Mouse (Mus musculus) forebrain, embryonic 14.5 days (tissue): ENCODE results near the gene Clk2. TPM values are rescaled to one million over a fixed set of nuclear protein-coding genes. Genes with fewer than 3 reads are reported as not detected.
"Not testable (repeated sequence)": the region's sequence is repeated elsewhere in the genome, so short reads cannot be mapped to it uniquely, and the experiment has no call there.

Experiments
- ATAC-seq: fragments of 200-750 bp; cut with Nextera tagmentation; 2 replicates; pipeline ENCODE4 v1.8.0; 2017; ENCODE audit warnings: mild to moderate bottlenecking, moderate library complexity
- DNase-seq: peaks from one replicate; pipeline ENCODE4 v3.0.0-alpha.2; 2015; ENCODE audit warnings: low spot score
- H3K27ac ChIP-seq: fragments of 300-500 bp; sonication (generic); 2 replicates; pipeline ENCODE4 v1.5.1; 2014; ENCODE audit warnings: low read depth, mild to moderate bottlenecking, control low read depth, low read length, moderate library complexity
- H3K27me3 ChIP-seq: fragments of 300-500 bp; sonication (generic); replicated peaks from 2 replicates; pipeline ENCODE4 v1.6.1; 2014; ENCODE audit warnings: low read length, control low read depth, mixed read lengths; ENCODE audit not compliant: control insufficient read depth, insufficient read depth
- H3K36me3 ChIP-seq: fragments of 300-500 bp; sonication (generic); 2 replicates; pipeline ENCODE4 v1.6.1; 2014; ENCODE audit warnings: low read length, control low read depth; ENCODE audit not compliant: control insufficient read depth, insufficient read depth
- H3K4me1 ChIP-seq: fragments of 300-500 bp; sonication (generic); 2 replicates; pipeline ENCODE4 v1.6.1; 2014; ENCODE audit warnings: antibody characterized with exemption, low read length, control low read depth; ENCODE audit not compliant: control insufficient read depth, insufficient read depth
- H3K4me2 ChIP-seq: fragments of 300-500 bp; sonication (generic); 2 replicates; pipeline ENCODE4 v1.6.1; 2014; ENCODE audit warnings: mild to moderate bottlenecking, control low read depth, low read length
- H3K4me3 ChIP-seq: fragments of 300-500 bp; sonication (generic); 2 replicates; pipeline ENCODE4 v1.5.1; 2014; ENCODE audit warnings: low read depth, low read length, control low read depth
- H3K9ac ChIP-seq: fragments of 300-500 bp; sonication (generic); 2 replicates; pipeline ENCODE4 v1.6.1; 2014; ENCODE audit warnings: mild to moderate bottlenecking, low read length, control low read depth, moderate library complexity
- H3K9me3 ChIP-seq: fragments of 300-500 bp; sonication (generic); replicated peaks from 2 replicates; pipeline ENCODE4 v1.6.1; 2016; ENCODE audit warnings: low read length, control low read depth, mixed read lengths; ENCODE audit not compliant: control insufficient read depth
- WGBS: fragments of 180-500 bp; shearing (Covaris S2); extraction: QIAGEN DNeasy Blood & Tissue Kit; methylation state at CpG from one replicate; pipeline ENCODE4 v1.1.7; 2014; 5-methylcytosine and 5-hydroxymethylcytosine counted together
- polyA plus RNA-seq: library from polyadenylated mRNA; unstranded; fragments of >200 nt; fragmentation: Nextera tagmentation; extraction: Ambion mirVana; gene quantifications from 2 replicates; pipeline ENCODE4 v1.2.1, GENCODE M21; 2014

Gene Clk2
- polyA plus RNA-seq, 1 experiment from 2014 or later, result 17.0 TPM

GRCm38 (mm10) chr3:89216407-89216806 is 51.8 kb downstream of the Clk2 start:
- ATAC-seq, H3K9me3 ChIP-seq, H3K27ac ChIP-seq, H3K4me3 ChIP-seq, H3K27me3 ChIP-seq, DNase-seq: not testable (repeated sequence)
- peaks cover 28% of the 10 kb centered on the region for H3K4me1 ChIP-seq
- peak overlapping the region; percentile 71 for H3K4me2 ChIP-seq
- peaks cover 13% of the 10 kb centered on the region for H3K36me3 ChIP-seq
- WGBS, result 68% methylated on average over 7 of the region's 7 CpGs
- H3K9ac ChIP-seq, result 0 out of 2 replicates have a peak overlapping the region, but pooled peaks have one; percentile 2

DNA sequence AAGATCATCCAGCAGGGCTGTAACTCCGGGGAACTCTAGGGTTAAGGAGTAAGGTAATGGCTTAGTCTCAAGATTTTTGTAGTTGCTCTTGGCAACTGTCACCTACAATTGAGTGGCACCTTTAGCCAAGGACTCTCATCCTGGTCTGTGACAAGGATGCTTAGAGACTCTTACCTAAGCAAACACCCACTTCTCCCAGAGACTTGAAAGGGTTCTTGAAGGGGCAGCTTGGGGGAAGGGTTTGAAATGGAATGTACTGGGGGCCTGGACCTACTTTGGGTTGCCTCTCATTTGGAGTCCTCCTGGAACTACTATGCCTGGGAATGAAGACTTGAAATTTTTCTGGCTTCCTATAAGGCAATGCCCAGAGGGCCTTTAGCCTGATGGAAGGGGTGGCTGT is 53.7 kb downstream of the Clk2 start:
- H3K9ac ChIP-seq, result no peak overlapping the region
- H3K27me3 ChIP-seq, result no peaks in the 10 kb centered on the region
- no peak overlapping the region for H3K4me2 ChIP-seq
- ATAC-seq, result no peak
- no peak overlapping the region for H3K4me3 ChIP-seq
- H3K27ac ChIP-seq, result no peak overlapping the region
- H3K9me3 ChIP-seq, result no peaks in the 10 kb centered on the region
- H3K4me1 ChIP-seq, result peaks cover 23% of the 10 kb centered on the region
- H3K36me3 ChIP-seq, result peaks cover 31% of the 10 kb centered on the region
- WGBS, result 68% methylated on average over 1 of the region's 1 CpGs
- DNase-seq, result no peak

DNA sequence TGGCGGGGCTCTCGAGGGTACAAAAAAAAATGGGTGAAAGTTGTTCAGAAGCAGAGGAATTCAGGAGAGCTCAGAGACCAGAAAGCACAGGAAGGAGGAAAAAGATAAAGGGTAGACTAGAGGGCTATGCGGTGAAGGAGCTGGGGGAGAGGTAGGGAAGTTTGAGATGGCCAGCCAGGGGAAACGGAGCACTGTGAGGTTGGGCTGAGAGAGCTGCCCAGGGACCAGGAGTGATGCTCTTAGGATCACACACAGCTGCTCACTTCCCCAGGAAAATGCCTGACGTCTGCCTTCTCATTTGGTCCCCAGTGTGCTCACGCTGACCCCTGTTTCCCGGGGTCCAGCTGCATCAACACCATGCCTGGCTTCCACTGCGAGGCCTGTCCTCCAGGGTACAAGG is 55.0 kb downstream of the Clk2 start:
- H3K4me3 ChIP-seq, result no peak overlapping the region
- no peak overlapping the region for H3K4me2 ChIP-seq
- no peaks in the 10 kb centered on the region for H3K27me3 ChIP-seq
- ATAC-seq (no peak), DNase-seq (no peak)
- H3K9ac ChIP-seq, result no peak overlapping the region
- 57% methylated on average over 8 of the region's 8 CpGs for WGBS
- peaks cover 33% of the 10 kb centered on the region for H3K4me1 ChIP-seq
- no peak overlapping the region for H3K27ac ChIP-seq
- peaks cover 42% of the 10 kb centered on the region for H3K36me3 ChIP-seq
- no peaks in the 10 kb centered on the region for H3K9me3 ChIP-seq

GRCm38 (mm10) chr3:89221167-89221566 is 56.6 kb downstream of the Clk2 start:
- Histone ChIP-seq H3K36me3 (peaks cover 42% of the 10 kb centered on the region), H3K4me2 (no peak overlapping the region), H3K9me3 (no peaks in the 10 kb centered on the region), H3K4me1 (peaks cover 35% of the 10 kb centered on the region), H3K27ac (no peak overlapping the region), H3K4me3 (no peak overlapping the region), H3K27me3 (no peaks in the 10 kb centered on the region), H3K9ac (no peak overlapping the region; the same call in 1 of the 2 replicates)
- no peak for DNase-seq
- no peak for ATAC-seq
- WGBS, result 62% methylated on average over 5 of the region's 5 CpGs

GRCm38 (mm10) chr3:89224796-89225195 is 60.2 kb downstream of the Clk2 start:
- ATAC-seq (no peak), DNase-seq (no peak)
- Histone ChIP-seq H3K27ac (peak overlapping the region; percentile 94), H3K36me3 (peaks cover 39% of the 10 kb centered on the region), H3K4me2 (peak overlapping the region; percentile 72), H3K9ac (peak overlapping the region; percentile 85), H3K27me3 (no peaks in the 10 kb centered on the region), H3K4me3 (peak overlapping the region; percentile 62), H3K4me1 (peaks cover 48% of the 10 kb centered on the region), H3K9me3 (no peaks in the 10 kb centered on the region)
- 17% methylated on average over 11 of the region's 11 CpGs for WGBS

DNA sequence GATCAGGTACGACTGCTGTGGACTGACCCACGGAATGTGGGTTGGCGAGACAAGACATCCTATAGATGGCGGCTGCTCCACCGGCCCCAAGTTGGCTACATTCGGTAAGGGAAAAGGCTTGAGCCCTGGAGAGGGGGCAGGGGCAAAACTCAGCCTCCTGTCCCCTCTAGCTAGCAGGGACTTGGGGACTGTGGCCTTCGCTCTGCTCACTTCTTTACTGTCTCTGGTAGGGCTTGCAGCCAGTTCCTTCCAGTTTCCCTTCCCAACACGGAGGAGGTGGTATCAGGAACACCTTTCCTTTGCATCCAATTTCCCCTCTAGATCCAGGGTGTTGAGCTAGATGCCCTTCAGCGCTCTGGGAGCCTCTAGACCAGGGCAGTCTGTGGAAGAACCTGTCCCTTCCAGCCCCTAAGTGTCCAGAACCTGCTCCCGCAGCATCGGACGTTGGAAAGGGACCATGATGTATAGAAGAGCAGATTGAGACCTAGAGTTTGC is 60.8 kb downstream of the Clk2 start:
- Histone ChIP-seq H3K27me3 (no peaks in the 10 kb centered on the region), H3K9me3 (no peaks in the 10 kb centered on the region), H3K4me2 (peak overlapping the region; percentile 72), H3K9ac (peak overlapping the region; percentile 85), H3K27ac (peak overlapping the region; percentile 94), H3K4me1 (peaks cover 48% of the 10 kb centered on the region), H3K36me3 (peaks cover 35% of the 10 kb centered on the region), H3K4me3 (peak overlapping the region; percentile 62)
- DNase-seq (no peak), ATAC-seq (no peak)
- 6% methylated on average over 12 of the region's 12 CpGs for WGBS

- Histone ChIP-seq H3K4me3 (peak overlapping the region; percentile 62), H3K27me3 (no peaks in the 10 kb centered on the region), H3K27ac (peak overlapping the region; percentile 94), H3K9ac (peak overlapping the region; percentile 85), H3K9me3 (no peaks in the 10 kb centered on the region), H3K4me1 (peaks cover 48% of the 10 kb centered on the region), H3K4me2 (peak overlapping the region; percentile 72), H3K36me3 (peaks cover 35% of the 10 kb centered on the region)
- peak; percentile 95 for DNase-seq
- 6% methylated on average over 4 of the region's 4 CpGs for WGBS
- ATAC-seq, result peak; percentile 66
Observed at GRCm38 (mm10) chr3:89225918-89226317, 61.3 kb downstream of the Clk2 start.

GRCm38 (mm10) chr3:89226361-89226760 is 61.8 kb downstream of the Clk2 start:
- ATAC-seq (no peak), DNase-seq (no peak)
- Histone ChIP-seq H3K27me3 (no peaks in the 10 kb centered on the region), H3K4me2 (peak overlapping the region; percentile 72), H3K9me3 (no peaks in the 10 kb centered on the region), H3K4me3 (peak overlapping the region; percentile 62), H3K27ac (peak overlapping the region; percentile 94), H3K4me1 (peaks cover 46% of the 10 kb centered on the region), H3K9ac (peak overlapping the region; percentile 85), H3K36me3 (peaks cover 32% of the 10 kb centered on the region)
- under 1% methylated on average over 11 of the region's 11 CpGs for WGBS
